Mouse (Mus musculus) embryonic fibroblast, embryonic 13.5 days (primary cell): ENCODE measurements around the gene Grin1.

Experiments
- CTCF ChIP-seq: IDR thresholded peaks from 2 replicates; pipeline ENCODE4 v1.5.1; 2011; ENCODE audit warnings: mild to moderate bottlenecking, control low read depth, low read length, moderate library complexity, borderline replicate concordance; ENCODE audit not compliant: insufficient read depth
- POLR2A ChIP-seq: IDR thresholded peaks from 2 replicates; pipeline ENCODE4 v1.6.1; 2011; ENCODE audit warnings: low read depth, mild to moderate bottlenecking, control low read depth, low read length, moderate library complexity

GRCm38 (mm10) chr2:25292856-25293255 lies 26.1 kb downstream of the Grin1 start:
- peak; percentile 53 for TF ChIP-seq CTCF
- no peak for TF ChIP-seq POLR2A
